Mouse (Mus musculus) frontal cortex, postnatal 25 days (tissue): Measurements from ENCODE around the gene 2410002F23Rik.
"Not testable (repeated sequence)": the region's sequence is repeated elsewhere in the genome, so short reads cannot be mapped to it uniquely, and the experiment has no call there.

Experiments used
- DNase-seq, 2 experiments: peaks; one replicate each; pipeline ENCODE4 v3.0.0; 2022; ENCODE audit warnings: low spot score in 2 of 2

Gene 2410002F23Rik

DNA sequence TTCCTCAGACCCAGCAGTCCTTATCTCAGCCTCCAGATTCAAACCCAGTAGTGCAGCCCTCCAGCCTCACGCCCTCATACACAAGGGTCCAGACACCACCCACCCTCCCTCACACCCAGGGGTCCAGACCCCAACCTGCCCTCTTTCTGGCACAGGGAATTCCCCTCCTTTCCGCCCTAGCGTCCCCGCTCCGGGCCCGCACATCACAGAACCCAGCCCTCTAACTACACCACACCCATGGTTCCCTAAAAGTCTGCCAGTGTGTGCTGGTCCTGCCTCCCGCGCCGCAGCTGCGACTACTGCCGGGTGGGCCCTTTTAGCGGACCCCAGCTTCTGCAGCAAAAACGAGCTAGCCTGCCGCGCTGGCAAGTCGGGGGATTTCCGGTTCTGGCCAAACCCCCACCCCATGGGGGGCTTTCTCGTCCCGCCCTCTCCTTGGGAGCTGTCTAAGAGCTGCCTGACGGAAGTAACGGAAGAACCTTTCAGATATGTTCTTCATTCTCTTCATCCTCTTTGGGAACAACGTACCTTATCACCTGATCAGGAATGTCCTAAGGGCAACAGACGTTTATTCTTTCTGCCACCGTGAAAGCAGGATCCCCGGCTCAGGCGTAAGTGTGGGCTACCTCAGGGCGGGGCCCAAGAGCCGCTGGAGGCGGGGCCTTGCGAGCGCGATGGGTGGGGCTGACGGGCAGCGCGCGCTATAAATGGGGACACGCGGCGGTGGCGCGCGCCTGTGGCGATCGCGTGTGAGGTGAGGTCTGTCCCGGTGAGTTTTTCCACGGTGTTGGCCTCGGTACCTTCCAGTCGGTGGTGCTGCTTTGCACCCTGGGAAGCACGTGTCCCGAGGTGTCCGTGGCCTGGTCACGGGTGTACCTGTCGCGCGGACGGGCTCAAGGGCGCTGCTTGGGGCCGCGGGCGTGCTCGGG, at the start of gene 2410002F23Rik, which contains the start of gene 1700028J19Rik:
Gene 2410002F23Rik, plus strand, starts transcription at position 668 of the 929 bp plus-strand sequence.
Gene 1700028J19Rik, minus strand, starts transcription at position 641 of the 929 bp plus-strand sequence.
- DNase-seq = peak; percentile 89 to 93

DNA sequence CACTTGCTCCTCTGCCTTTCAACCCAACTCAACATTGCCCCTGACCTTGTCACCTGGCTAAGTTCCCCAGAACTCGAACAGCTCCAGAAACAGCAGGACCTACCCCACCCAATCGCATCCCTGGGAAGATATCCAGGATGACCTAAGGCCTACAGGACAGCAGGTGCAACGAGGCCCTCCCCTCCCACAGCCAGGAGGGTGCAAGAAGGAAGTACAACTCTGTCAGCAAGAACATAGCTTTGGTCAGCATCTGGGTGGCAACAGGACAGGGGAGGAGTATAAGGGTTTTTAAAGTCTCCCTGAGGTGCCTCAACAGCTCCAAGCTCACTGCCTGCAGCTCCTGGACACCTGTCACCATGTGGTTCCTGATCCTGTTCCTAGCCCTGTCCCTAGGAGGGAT, 48.6 kb upstream of the 2410002F23Rik start, which contains the start of gene Klk1b3:
Gene Klk1b3, plus strand, starts transcription at position 301 of the 400 bp plus-strand sequence.
- DNase-seq = no peak

DNA sequence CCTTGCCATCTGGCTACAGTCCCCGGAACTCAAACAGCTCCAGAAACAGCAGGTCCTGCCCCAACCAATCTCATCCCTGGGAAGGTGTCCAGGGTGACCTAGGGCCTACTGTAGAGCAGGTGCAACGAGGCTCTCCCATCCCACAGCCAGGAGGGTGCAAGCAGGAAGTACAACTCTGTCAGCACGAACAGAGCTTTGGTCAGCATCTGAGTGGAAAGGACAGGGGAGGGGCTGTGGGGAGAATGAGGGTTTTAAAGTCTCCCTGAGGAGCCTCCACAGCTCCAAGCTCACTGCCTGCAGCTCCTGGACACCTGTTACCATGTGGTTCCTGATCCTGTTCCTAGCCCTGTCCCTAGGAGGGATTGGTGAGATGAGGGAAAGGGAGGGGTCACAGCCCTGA, 39.4 kb upstream of the 2410002F23Rik start, which contains the start of gene Klk1b4:
Gene Klk1b4, plus strand, starts transcription at position 301 of the 400 bp plus-strand sequence.
- DNase-seq = not testable (repeated sequence)

DNA sequence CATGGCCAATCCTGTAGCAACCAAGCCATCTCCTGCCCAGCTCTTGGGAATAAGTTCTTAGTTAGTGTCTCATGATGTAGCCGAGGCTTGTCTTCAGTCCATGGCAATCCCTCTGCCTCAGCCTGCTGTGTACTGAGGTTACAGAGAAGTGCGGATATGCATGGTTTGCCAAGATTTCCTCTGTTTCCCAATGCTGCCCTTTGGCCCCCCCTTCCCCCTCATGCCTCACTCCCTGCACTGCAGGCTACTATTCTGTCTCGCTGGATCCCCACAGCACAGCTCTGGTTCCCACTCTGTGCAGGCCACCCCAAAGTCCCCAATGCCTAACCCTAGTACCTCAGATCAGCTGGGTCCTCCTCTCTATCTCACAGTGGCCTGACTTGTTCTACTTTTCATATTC, 38.2 kb upstream of the 2410002F23Rik start:
- no peak for DNase-seq

DNA sequence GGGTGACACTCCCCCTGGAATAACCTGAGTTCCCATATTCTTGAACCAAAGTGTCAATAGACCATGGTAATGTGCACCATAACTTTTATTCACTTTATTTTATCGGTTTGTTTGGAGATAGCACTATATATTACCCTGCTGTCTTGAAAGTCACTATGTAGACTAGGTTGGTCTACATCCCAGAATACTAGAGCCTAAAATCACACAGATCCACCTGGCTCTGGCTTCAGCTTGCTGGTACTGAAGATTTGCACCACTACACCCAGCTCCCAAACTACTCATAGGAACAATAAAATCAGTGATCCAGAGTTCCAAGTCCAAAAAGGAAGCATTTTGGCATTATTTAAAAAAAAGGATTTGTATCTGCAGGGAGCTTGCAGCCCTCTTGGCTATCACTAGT, 30.9 kb upstream of the 2410002F23Rik start, which contains the start of gene Klk1b5:
Gene Klk1b5, plus strand, starts transcription at position 301 of the 400 bp plus-strand sequence.
- DNase-seq = no peak

DNA sequence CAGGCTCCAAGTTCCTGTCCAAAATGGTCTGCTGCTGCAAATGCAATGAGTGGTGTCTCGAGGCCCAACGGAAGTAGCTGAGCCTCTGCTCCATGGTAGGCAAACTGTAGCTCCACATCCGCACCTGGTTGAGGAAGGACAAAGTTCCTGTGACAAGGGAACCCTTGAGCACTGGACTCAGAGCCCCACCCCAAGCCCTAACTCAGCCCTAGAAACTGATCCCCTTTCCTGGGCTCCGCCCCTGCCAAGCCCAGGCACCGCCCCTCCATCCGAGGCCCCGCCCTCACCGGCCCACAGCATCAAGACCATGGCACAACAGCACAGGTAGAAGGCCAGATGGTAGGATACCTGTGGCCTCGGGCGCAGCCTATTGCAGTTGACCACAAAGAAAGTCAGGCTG, 24.9 kb upstream of the 2410002F23Rik start:
- DNase-seq = not testable (repeated sequence)

DNA sequence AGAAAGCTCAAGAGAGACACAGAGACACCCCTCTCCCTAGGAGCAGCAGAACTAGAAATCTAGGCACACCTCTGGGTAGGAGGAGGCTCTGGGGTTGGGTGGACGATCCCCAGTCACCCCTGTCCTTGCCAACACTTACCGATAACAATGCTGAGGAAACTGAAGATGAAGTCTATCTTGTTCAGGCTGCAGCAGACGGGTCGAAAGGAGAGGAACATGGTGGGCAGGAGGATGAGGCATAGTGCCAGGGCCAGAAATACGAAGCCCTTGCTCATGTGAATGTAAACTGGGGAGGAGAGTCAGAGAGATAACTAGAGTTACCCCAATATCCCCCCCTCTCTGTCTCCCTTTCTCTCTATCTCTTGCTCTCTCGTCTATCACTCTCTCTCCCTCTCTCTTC, 24.2 kb upstream of the 2410002F23Rik start:
- not testable (repeated sequence) for DNase-seq

DNA sequence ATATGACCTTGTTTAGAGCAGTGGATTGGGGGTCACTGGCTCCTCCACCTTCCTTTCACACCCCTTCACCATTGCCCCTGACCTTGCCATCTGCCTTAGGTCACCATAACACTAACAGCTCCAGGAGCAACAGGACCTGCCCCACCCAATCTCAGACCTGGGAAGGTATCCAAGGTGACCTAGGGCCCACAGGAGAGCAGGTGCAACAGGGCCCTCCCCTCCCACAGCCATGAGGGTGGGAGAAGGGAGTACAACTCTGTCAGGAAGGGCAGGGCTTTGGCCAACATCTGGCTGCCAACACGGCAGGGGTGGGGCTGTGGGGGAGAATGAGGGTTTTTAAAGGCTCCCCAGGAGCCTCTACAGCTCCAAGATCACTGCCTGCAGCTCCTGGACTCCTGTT, 21.4 kb upstream of the 2410002F23Rik start, which contains the start of gene Klk1:
Gene Klk1, plus strand, starts transcription at position 285 of the 400 bp plus-strand sequence.
- DNase-seq = no peak

DNA sequence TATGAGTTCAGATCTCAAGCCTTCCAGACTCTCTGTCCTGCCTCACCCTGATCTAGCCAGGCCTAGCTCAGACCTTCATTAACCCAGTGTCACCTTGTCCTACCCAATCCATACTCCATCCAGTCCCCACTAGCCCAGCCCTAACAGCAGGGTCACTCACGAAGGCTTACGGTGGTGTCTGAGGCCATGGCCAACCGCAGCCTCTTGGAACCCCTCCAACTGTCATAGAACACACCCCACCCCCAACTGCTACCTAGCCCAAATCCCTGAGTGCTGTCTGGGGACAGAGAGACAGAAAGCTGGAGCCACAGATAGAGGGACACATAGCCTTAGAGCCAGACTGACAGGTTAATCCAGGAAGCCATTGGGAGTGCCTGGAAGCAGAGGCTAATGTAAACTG, 10.6 kb upstream of the 2410002F23Rik start, which contains the start of gene Gm36864:
Gene Gm36864, plus strand, starts transcription at position 269 of the 400 bp plus-strand sequence.
- DNase-seq = no peak

DNA sequence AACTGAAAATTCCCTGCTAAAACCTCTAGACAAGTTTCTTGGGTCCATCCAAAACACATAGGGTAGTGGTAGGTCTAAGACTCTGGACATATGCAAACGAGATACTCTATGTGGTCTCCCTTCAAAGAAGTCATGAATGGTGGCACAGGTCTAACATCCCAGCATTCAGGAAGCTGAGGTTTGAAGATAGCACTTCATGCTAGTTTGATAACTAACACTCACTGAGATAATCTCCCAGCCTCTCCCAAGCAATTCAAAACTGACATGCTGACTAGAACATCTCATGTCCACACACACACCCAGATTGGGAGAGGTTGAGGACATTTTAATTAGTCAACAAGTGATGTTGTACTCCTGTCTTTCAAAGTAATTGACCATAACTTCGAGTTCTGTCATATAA, 6.6 kb upstream of the 2410002F23Rik start:
- no peak for DNase-seq

DNA sequence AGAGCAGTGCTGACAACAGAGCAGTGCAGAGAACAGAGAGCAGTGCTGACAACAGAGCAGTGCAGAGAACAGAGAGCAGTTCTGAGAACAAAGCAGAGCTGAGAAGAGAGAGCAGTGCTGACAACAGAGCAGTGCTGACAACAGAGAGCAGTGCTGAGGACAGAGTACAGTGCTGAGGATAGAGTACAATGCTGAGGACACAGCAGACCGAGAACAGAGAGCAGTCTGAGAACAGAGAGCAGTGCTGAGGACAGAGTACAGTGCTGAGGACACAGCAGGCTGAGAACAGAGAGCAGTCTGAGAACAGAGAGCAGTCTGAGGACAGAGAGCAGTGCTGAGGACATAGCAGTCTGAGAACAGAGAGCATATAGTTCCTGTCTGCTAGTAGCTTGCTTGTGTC, 5.8 kb upstream of the 2410002F23Rik start:
- no peak for DNase-seq

DNA sequence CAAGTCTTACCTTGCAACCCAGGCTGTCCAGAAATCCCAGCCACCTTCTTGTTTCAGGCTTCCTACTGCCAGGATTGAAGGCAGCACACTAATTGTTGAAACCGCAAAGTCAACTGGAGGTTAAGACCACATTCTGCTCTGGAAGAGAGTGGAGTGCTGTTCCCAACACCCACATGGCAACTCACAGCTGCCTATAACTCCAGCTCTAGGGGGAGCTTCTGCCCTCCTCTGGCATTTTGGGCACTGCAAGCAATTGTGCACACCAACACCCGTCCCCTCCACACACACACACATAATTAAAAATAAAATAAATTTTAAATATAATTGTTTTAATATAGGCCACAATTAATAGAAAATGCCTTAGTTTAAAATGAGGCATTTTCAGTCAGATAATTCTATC, 5.4 kb upstream of the 2410002F23Rik start:
- DNase-seq = no peak

DNA sequence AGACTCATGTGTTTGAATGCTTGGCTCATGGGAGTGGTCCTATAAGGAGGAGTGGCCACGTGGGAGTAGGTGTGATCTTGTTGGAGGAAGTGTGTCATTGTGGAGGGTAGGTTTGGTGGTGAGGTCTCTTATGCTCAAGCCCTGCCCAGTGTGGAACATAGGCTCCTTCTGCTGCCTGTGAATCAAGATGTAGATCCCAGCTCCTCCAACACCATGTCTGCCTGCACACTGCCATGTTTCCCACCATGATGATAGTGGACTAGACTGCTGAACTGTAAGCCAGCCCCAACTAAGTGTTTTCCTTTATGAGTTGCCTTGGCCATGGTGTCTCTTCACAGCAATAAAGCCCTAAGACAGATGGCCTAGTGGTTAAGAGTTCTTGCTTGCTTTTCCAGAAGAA, 2.4 kb upstream of the 2410002F23Rik start:
- DNase-seq = no peak

DNA sequence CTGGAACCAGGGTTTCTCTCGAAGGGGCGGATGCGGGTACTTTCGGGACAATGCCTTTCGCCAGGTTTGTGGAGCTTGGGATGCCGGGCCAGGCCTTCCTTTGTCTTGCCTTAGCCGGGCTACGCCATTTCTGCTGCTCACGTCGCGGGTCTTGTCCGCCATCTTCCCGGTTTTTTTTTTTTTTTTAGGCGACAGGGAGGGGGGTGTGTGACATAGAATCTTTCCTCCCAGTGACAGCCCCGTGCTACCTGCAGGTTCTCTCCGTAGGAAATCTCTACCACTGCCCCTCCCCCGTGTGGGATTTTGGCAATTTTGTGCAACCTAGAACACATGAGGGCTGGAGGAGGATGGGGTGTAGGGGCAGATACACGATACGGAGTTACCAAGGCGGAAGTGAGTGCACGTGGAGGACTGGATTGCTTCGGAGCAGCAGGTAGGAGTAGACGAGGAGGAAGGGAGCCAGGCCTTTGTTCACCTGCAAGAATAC, 505 bp downstream of the 2410002F23Rik start:
- peak; percentile 28 to 41 for DNase-seq

DNA sequence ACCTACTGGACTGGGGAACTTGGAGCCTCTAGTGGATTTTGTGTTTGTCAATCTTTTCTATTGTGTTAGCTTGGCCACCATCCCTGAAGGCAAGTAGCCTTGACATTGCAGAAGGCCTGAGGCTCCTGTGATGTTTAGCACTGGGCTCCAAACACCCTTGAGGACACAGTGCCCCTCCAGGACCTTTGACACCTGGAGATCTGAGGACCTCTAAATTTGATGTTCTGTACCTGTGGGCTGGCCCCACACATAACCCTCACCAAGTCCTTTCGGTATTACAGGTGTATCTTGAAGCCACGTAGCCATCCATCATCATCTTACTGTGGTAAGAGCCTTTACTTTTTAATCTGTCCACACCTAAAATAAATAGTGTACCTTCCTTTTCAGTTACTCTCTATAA, 1.4 kb downstream of the 2410002F23Rik start:
- DNase-seq = no peak

DNA sequence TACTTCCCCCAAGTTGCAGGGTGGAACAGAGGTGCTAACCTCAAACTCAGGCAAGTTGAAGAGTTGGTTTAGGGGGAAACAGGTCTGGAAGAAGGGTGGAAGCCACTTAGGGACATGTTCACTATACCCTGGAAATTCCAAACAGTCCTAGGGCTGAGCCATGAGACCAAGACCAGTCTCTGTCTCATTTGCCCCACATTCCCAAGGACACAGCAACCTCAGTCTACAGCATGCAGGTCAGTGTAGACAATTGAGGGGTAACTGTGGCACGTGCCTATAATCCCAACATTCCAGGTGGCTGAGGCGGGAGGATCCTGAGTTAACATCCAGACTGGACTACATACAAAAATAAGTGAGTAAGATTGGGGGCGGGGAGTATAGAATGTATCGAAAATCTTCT, 2.7 kb downstream of the 2410002F23Rik start:
- no peak for DNase-seq

DNA sequence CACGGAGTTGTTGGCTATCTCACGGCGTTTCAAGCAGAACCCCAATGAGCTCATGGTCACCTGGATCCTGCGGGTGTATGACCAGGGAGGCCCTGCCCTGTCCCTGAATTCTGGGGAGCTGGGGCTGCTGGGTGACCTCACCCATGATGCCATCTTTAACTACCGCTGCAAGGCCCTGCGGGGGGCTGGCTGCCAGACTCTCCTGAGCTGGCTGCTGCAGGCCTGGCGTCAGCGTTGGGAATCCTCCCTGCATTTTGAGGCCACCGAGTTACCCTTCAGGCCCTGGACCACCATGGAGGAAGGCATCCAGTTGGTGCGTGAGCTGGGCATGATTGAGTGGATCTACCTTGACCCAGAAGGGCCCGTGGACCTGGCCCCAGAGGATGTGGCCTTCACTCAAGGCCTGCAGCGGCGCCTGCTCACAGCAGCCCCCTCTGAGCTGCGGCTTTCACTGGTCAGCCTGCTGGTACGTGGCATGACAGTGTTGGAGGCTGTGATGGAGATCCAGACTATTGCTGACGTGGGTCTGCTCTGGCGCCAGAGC, 4.3 kb downstream of the 2410002F23Rik start:
- DNase-seq = not testable (repeated sequence)

DNA sequence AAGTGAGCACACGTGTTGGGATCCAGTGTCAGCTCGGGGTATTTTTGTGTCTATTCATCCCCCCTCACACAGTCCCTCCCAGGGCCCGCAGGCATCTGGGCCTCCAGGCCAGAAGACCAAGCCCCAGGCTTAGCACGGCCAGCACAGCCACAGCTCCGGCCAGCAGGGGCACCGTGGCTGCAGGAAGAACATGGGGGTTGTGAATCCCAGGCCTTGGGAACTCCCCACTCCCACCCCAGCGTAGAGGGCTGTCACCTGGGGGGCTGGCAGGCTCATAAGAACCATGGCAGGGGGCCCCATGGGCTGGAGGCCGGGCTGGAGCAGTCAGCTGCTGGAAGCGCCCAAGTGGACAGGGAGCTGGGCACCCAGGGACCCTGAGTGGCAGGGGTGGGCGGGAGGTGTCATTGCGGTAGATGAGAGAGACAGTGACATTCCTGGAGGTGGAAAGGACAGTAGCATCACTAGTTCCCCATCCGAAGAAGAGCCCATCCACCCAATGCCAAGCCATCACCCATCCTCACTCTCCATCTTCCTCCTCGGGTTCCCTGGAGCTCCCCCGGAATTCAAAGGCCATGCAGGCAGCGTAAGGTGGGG, 6.6 kb downstream of the 2410002F23Rik start:
- DNase-seq = no peak

DNA sequence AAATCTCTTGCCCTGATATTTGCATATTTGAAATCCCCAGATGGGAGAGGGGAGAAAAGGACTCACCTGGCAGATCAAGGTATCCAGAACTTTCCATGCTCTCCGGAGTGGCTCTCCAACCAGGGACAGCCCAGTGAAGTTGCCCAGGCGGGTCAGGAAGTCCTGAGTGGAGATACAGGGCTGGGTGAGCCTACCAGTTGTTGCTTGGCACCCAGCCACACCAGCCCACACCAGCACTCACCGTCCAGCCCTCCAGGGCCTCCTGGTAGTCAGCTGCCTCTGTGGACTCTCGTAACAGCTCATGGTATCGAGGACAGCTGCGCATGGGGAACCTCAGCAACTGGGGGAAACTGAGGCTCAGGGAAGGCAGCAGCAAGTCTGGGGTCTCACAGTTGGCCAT, 8.4 kb downstream of the 2410002F23Rik start:
- no peak for DNase-seq

DNA sequence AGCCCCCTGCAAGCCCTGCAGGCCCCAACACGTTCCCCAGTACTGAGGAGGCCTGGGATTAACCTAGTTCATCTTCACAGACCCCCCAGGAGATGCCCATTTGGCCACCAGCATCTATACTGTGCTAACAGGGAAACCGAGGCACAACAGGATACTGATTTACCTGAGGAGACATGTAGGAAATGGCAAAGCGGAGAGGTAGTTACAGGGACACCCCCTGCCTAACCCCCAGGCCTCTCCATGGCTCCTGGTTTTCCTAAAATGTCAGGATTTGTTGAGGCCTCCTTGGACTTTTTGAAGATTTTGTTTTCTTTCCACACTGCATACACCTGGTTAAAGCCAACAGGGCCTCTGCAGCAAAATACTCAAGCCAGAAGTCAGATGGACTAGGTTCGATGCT, 10.8 kb downstream of the 2410002F23Rik start, which contains the start of gene Acp4:
Gene Acp4, minus strand, starts transcription at position 101 of the 400 bp plus-strand sequence.
- DNase-seq = no peak

DNA sequence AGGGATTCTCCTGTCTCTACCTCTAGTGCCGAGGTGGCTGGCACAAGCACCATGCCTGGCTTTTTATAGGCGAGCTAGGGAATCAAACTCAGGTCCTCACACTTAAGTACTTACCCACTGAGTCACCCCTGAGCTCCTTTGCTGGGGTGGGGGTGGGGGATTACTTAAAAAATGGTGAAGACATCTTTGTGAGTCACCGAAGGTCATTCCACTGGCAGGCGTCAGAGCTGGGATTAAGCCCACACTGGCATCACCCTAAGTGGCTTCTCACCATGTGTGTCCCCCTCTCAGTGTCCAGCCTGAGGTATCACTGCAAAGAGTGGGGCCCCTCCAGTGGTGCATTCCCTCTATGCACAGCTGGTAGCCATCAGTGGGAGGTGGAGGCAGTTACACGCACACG, 13.9 kb downstream of the 2410002F23Rik start:
- DNase-seq = no peak

DNA sequence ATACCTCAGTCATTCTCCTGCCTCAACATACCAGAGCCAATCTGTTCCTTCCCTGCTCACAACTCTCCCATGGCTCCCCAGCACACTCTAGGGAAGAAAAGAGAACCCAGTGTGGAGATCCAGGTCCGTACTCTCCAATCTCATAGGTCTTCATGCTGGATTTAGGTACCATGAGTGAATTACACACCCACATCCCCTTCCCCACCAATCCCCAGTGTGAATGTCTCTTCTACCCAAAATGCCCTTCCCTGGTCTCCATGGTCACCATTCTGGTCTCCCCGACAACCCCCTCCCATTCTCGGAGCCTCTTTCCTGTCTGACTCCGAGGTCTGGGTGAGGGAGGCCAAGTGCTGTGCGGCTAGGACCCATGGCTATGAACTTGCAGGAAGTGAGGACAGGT, 14.6 kb downstream of the 2410002F23Rik start, which contains the start of gene Gm15517:
Gene Gm15517, plus strand, starts transcription at position 301 of the 400 bp plus-strand sequence.
- DNase-seq = no peak
